Mouse (Mus musculus) kidney, adult 9 months (tissue): ENCODE results near the gene Clrn3.
"Not testable (repeated sequence)": the region's sequence is repeated elsewhere in the genome, so short reads cannot be mapped to it uniquely, and the experiment has no call there.

Experiments
- DNase-seq: peaks from one replicate; pipeline ENCODE4 v3.0.0; 2022

Clrn3 gene

DNA sequence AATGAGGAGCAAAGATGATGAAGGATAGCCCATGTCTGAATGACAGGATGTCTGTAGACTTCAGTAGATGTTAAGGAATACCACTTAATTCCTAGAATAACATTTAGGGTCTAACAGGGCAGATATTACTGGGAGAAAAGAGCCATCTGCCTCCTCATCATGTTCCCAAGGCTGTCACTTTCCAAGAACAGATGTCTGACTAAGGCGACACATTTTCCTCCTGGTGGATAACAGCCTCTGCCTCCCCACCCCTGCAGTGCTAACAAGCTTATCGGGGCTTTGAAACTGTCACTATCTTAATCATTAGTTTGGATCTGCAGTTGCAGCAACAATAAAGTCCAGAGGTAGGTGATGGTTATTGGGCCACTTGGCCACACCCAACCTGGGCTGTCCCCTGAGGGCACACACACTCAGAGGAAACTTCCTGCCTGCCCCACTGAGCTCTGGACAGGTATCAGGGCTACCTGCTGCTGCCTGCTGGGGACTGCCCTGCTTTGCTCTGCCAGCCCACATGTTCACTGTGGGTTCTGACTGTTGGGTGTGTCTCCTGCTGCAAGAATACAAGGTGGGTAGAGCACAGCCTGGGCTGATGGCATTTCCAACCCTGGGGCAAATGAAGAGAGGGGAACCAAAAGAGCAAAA, 6.2 kb upstream of the Clrn3 start:
- no peak for DNase-seq

- no peak for DNase-seq
Measured at GRCm38 (mm10) chr7:135529068-135529467, 614 bp upstream of the Clrn3 start.

- DNase-seq = no peak
Measured at GRCm38 (mm10) chr7:135527169-135527568, 1.3 kb downstream of the Clrn3 start.

DNA sequence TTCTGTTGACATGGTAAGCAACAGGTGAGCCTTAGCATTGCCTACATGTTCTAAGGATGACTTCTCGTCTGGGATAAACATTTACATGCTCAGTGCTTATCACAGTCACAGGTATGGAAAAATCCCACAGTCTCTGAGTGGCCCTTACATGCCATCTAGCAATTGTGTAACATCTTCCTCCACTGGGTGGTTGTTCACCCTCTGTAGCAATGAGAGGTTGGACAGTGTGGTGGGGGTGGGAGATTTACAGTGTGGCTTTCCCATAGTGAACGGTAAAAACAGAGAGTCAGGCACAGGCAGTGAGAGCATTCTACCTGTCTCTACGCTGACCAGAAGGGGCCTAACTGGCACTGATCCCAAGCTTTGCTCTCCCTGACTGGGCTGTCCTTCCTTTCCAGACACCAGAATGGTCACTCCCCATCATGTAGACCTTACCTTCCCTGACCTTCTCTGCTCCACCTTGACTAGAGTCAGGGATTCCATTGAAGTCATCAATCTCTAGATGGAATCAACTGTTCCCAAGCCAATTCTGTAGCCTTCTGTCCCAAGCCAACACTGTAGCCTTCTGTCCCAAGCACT, 1.8 kb downstream of the Clrn3 start:
- DNase-seq = no peak

DNA sequence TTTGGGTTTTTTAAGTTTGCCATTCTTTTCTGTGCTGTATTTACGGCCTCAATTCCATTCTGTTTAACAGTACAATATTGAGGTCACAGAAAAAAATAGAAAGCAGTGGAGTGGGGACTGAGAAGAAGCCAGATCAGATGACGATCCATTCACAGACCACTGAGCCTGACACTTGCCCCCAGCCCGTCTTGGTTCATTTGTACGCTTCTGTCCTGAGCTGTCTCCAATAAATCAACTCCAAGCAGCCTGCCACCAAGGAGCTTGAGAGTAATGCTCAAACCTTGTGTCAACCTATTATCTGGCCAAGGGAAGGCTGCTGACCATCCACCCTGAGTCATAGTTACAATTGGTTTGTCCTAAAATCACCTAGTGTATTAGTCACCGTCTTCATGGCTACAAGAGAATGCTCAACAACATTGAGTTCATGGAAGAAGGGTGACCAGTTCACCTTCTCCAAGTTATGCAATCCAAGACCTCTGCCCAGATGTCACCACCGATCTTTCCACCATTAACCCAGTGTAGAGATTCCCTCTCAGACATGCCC, 4.0 kb downstream of the Clrn3 start:
- DNase-seq = peak; percentile 33

DNA sequence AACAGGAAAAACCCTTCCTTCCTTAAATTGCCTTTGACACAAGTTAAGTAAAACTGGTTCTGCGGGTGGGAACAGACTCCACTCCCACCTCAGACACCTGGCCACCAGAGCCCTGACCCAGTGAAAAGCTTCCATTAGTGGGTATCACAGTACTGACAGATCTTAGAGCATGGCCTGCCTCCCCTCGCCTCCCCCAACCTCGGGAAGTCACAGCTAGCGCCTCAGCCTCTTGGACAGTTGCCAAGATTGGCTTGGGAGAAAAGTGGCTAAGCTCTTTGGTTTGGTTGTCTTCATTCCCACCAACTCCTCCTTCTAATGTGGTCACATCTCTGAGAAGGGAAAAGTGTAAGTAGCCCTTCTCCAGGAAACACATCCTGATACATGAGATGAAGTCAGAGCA, 4.5 kb downstream of the Clrn3 start:
- DNase-seq = no peak

DNA sequence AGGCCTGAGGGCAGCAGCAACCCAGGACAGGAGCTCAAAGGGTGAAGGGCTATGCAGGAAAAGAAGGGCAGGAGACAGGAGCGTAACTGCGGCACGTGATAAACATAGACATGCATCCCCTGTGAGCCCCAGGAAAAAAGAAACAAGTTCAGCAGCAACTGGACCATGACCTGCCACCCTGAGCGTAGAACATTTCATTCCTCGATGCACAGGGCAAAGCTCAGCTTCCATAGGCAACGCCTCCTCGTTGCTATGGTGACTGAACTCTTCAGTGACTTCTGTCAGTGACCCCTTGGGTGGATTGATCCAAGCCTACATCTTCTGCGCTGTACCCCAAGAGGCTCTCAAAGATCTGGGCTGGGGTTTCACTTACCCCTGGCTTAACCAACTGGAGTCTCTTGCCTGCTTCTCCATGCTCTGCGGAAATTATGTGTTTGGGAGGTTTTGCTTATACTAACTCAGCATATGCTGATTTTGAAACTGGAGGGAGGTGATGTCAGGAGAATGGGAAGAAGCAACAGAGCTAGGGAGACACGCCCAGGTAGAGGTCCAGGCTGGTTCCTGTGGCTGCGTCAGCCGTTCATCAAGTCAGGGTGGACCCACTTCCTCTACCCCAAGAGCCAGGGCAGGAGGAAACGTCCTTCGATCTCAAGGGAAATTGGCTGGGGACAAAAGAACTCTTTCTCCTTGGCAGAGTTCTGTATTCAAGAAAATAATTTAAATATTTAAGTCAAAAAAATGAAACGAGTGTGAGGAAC, 6.5 kb downstream of the Clrn3 start:
- DNase-seq = peak; percentile 93

DNA sequence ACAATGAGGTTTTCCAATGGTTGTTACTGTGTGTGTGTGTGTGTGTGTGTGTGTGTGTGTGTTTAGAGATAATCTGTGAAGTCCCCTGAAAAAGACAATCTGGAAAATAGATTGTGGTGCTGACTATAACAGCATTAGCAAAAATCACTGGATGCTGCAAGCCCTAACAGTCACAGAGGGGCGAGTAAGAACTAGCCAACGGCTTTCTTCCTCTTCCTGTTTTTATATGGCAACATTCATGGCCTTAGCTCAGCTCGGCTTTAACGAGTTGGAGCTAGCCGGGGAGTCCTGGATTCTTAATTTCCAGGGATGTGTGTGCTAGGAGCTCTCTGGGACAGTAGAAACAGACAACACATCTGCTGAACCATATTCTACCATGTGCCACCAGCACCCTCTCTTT, 8.2 kb downstream of the Clrn3 start:
- no peak for DNase-seq

DNA sequence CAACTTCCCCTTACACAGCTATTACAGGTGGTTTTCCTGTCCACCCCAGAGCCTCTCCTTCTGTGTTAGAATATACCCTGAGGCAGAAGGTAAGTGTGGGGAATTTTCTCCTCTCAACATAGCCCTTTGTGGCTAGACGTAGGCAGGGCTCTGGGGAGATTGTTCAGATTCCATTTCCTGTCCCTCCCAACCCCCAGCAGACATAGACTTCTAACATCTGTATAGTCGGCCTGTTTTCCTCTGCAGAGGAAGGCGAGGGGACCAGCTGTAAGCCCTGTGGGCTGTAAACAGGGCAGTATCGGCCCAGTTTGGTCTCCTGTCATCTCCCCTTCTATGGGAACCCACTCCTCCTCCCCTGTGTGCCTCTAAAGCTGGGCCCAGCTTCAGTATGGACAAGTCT, 11.3 kb downstream of the Clrn3 start:
- DNase-seq = no peak

DNA sequence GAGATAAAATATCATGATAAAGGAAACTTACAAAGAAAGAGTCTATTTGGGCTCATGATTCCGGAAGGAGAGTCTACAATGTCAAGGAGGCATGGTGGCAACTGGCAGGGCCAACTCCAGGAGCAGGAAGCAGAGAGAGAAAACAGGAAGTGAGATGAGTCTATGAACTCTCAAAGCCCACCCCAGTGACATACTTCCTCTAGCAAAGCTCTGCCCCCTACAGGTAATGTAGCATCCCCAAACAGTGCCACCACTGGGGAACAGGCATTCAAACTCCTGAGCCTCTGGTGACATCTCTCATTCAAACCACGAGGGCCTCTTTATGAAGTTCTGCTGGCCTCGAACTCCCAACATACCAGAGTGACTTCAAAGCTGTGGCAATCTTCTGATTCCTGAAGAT, 16.7 kb downstream of the Clrn3 start:
- DNase-seq = no peak

DNA sequence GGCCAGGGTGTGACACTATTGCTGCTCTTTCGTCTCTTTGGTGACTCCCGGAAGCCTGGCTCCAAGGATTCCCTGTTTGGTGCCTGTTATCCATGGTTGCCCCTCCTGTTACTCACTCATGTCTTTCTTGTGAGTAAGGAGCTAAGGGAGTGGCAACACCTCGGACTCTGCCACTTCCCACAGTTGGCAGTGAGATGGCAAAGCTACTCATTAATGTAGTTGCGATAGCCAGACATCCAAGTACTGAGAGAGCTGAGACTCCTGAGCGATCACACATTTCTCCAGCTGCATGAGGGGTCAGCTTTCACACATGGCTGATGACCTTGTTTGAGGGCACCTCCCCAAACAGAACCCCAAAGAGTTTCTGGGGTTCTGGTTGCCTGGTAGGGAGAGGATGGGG, 18.0 kb downstream of the Clrn3 start:
- peak; percentile 77 for DNase-seq

DNA sequence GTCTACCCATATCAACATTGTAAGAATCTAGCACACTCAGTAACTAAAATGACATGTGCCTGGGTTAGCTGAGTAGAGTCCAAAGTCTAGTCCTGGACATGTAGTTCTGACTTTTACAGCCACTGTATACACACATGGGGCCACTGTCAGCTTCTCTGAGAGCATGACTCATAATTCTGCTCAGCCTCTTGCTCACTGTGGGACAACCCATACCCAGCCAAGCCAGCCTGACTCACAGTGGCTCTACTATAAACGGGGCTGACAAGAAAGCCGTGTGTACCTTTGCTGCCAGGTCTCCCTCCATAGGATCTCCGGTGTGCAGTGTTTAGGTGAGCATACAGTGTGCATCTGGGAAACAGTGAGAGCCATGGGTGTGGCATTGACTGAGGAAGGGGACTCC, 19.2 kb downstream of the Clrn3 start:
- DNase-seq = no peak

DNA sequence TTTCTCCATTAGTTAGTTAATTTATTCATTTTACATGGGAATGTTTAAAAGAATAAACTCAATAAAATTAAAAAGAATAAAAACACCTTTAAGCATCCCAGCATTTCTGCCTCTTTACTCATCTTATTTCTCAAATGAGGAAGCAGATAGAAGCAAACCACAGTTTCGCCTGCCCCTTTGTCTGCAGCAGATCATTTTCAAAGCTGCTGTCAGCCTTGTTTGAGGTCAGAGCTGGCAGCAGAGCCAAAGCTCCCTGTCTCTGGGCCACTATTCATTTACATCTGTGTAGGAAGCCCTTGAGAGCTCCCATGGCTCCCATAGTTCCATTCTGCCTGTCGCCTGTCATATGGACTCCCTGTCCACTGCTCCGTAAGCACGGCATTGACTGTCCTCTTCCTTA, 19.9 kb downstream of the Clrn3 start:
- DNase-seq = no peak

- DNase-seq = not testable (repeated sequence)
Measured at GRCm38 (mm10) chr7:135506506-135506905, 21.9 kb downstream of the Clrn3 start.

DNA sequence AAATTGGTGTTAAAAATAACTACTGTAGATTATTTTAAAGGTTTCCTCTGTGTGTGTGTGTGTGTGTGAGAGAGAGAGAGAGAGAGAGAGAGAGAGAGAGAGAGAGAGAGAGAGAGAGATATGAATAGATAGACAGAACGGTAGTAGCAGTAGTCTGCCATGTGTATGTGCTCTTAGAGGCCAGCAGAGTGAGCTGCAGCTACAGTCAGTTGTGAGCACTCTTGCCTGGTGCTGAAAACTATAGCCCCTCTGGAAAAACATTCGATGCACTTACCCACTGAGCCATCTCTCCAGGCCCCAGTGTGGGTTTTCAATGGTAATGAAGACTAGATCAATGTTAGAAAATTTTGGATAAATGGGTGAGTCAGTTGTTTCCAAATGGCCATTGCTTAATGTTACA, 29.1 kb downstream of the Clrn3 start:
- DNase-seq = no peak

DNA sequence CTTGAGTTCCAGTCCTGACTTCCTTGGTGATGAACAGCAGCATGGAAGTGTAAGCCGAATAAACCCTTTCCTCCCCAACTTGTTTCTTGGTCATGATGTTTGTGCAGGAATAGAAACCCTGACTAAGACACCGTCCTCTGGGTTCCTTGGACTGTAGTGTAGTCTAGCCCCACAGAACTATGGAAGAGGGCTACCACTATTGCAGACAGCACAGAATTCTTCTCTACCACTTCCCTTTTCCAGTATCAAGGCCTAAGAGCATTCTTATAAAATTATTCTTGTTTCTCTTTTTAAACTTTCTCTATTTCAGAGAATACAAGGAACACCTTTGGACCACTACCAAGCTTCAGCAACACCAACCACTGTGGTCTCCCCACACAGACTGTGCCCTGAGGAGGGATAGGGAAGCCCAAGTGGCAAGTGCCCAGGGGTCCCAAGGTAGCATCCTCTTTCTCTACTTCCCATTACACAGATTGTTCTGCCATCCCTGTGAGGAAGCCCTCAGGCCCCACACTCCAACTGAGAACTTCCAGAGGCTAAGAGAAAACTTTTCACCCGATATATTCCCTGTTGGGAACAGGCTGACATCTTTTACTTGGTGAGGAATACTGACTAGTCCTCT, 29.8 kb downstream of the Clrn3 start:
- no peak for DNase-seq

GRCm38 (mm10) chr7:135495303-135495702, 33.2 kb downstream of the Clrn3 start:
- peak; percentile 27 for DNase-seq

GRCm38 (mm10) chr7:135490500-135490886, 38.0 kb downstream of the Clrn3 start:
- no peak for DNase-seq

GRCm38 (mm10) chr7:135489724-135490499, 38.5 kb downstream of the Clrn3 start:
- DNase-seq = no peak

GRCm38 (mm10) chr7:135488214-135488810, 40.1 kb downstream of the Clrn3 start:
- no peak for DNase-seq

DNA sequence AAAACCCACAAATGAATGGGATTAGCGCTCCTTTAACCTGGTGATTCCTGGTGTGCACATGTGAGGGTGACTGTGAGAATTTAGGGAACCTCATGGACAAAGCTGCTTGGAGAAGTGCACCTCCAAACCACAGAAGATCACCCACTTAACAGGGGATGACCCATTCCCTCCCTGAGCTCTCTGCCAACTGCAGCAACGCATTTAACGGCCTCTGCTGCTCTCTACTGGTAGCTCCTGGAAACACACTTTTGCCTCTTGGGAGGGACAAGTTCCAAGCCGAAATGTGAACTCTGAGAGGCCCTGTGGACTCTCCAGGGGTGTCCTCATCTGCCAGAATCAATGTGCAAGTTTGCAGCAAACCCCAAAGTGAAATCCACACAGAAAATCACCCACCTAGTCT, 41.0 kb downstream of the Clrn3 start:
- DNase-seq = peak; percentile 54

- DNase-seq = no peak
Measured at GRCm38 (mm10) chr7:135486645-135487382, 41.6 kb downstream of the Clrn3 start.
